Mouse (Mus musculus) heart, embryonic 14.5 days (tissue): Measurements from ENCODE around the gene Mrpl12. TPM values are rescaled to one million over a fixed set of nuclear protein-coding genes. Genes with fewer than 3 reads are reported as not detected.
A peak's percentile ranks its signal among the peaks of the same experiment; 100 is the strongest.
"Not testable (repeated sequence)": the region's sequence is repeated elsewhere in the genome, so short reads cannot be mapped to it uniquely, and the experiment has no call there.

Source experiments
- ATAC-seq: fragments of 200-750 bp; cut with Nextera tagmentation; 2 replicates; pipeline ENCODE4 v1.8.0; 2017; ENCODE audit warnings: low read depth, moderate TSS enrichment; ENCODE audit not compliant: insufficient number of reproducible peaks, insufficient read depth, low FRiP score
- H3K27ac ChIP-seq, 2 experiments: fragments of 200-500 bp in 1 of 2; fragments of 300-500 bp in 1 of 2; sonication (generic) in 1 of 2; replicated peaks in 1 of 2; 2 replicates each; pipeline ENCODE4 v1.5.1; 2012 to 2014; ENCODE audit warnings: low read depth in 2 of 2, low read length in 2 of 2, control low read depth in 1 of 2, mild to moderate bottlenecking in 1 of 2, mixed read lengths in 1 of 2; ENCODE audit not compliant: control insufficient read depth in 1 of 2, insufficient read depth in 1 of 2
- H3K27me3 ChIP-seq: fragments of 300-500 bp; sonication (generic); 2 replicates; pipeline ENCODE4 v1.6.1; 2014; ENCODE audit warnings: mild to moderate bottlenecking, low read length, control low read depth; ENCODE audit not compliant: control insufficient read depth, insufficient read depth
- H3K36me3 ChIP-seq: fragments of 300-500 bp; sonication (generic); 2 replicates; pipeline ENCODE4 v1.6.1; 2014; ENCODE audit warnings: mild to moderate bottlenecking, control low read depth, low read length, mixed read lengths; ENCODE audit not compliant: control insufficient read depth, insufficient read depth
- H3K4me1 ChIP-seq, 2 experiments: fragments of 200-500 bp in 1 of 2; fragments of 300-500 bp in 1 of 2; sonication (generic) in 1 of 2; 2 replicates each; pipeline ENCODE4 v1.6.1; 2012 to 2014; ENCODE audit warnings: low read length in 2 of 2, control low read depth in 1 of 2, mixed read lengths in 1 of 2; ENCODE audit not compliant: control insufficient read depth in 2 of 2, insufficient read depth in 2 of 2
- H3K4me2 ChIP-seq: fragments of 300-500 bp; sonication (generic); 2 replicates; pipeline ENCODE4 v1.6.1; 2014; ENCODE audit warnings: mild to moderate bottlenecking, low read length
- H3K4me3 ChIP-seq, 2 experiments: fragments of 200-500 bp in 1 of 2; fragments of 300-500 bp in 1 of 2; sonication (generic) in 1 of 2; 2 replicates each; pipeline ENCODE4 v1.5.1; 2012 to 2014; ENCODE audit warnings: low read length in 2 of 2, mild to moderate bottlenecking in 2 of 2, control low read depth in 1 of 2, low read depth in 1 of 2, moderate library complexity in 1 of 2; ENCODE audit not compliant: control insufficient read depth in 1 of 2, insufficient read depth in 1 of 2
- H3K9ac ChIP-seq: fragments of 300-500 bp; sonication (generic); 2 replicates; pipeline ENCODE4 v1.6.1; 2014; ENCODE audit warnings: mild to moderate bottlenecking, low read length
- H3K9me3 ChIP-seq: fragments of 300-500 bp; sonication (generic); 2 replicates; pipeline ENCODE4 v1.6.1; 2016; ENCODE audit warnings: low read length, control low read depth; ENCODE audit not compliant: control insufficient read depth
- WGBS: fragments of 180-500 bp; shearing (Covaris S2); extraction: QIAGEN DNeasy Blood & Tissue Kit; methylation state at CpG from one replicate; pipeline ENCODE4 v1.1.7; 2014; 5-methylcytosine and 5-hydroxymethylcytosine counted together
- polyA plus RNA-seq: library from polyadenylated mRNA; unstranded; fragments of >200 nt; fragmentation: Nextera tagmentation; extraction: Ambion mirVana; gene quantifications from 2 replicates; pipeline ENCODE4 v1.2.1, GENCODE M21; 2014

The Mrpl12 gene
- polyA plus RNA-seq, 1 experiment from 2014 or later: 239 TPM

- no peaks in the 10 kb centered on the region for H3K36me3 ChIP-seq
- H3K9ac ChIP-seq: no peak overlapping the region
- 77% methylated on average over 9 of the region's 9 CpGs for WGBS
- peaks cover 6 to 9% of the 10 kb centered on the region in 2 experiments; a peak in 3 of 4 replicates for H3K4me1 ChIP-seq
- H3K27me3 ChIP-seq: no peaks in the 10 kb centered on the region
- no peaks in the 10 kb centered on the region for H3K9me3 ChIP-seq
- no peak for ATAC-seq
- no peak overlapping the region for H3K4me3 ChIP-seq
- H3K4me2 ChIP-seq: no peak overlapping the region
- no peak overlapping the region for H3K27ac ChIP-seq
Observed at GRCm38 (mm10) chr11:120508290-120508870, 24.0 kb downstream of the Mrpl12 start.

- no peaks in the 10 kb centered on the region for H3K27me3 ChIP-seq
- H3K27ac ChIP-seq: peak overlapping the region in 1 of 2 experiments; percentile 21; a peak in 1 of 4 replicates
- peak overlapping the region; percentile 68; the same call in 1 of the 2 replicates for H3K4me2 ChIP-seq
- no peaks in the 10 kb centered on the region for H3K36me3 ChIP-seq
- H3K9me3 ChIP-seq: no peaks in the 10 kb centered on the region
- H3K4me1 ChIP-seq: peaks cover 6 to 9% of the 10 kb centered on the region in 2 experiments; a peak in 3 of 4 replicates
- WGBS: 44% methylated on average over 4 of the region's 4 CpGs
- no peak overlapping the region for H3K4me3 ChIP-seq
- ATAC-seq: no peak
- H3K9ac ChIP-seq: no peak overlapping the region
Observed at GRCm38 (mm10) chr11:120509940-120510339, 25.5 kb downstream of the Mrpl12 start.

GRCm38 (mm10) chr11:120510375-120511030, 26.1 kb downstream of the Mrpl12 start:
- no peaks in the 10 kb centered on the region for H3K9me3 ChIP-seq
- peaks cover 6 to 9% of the 10 kb centered on the region in 2 experiments; a peak in 3 of 4 replicates for H3K4me1 ChIP-seq
- no peaks in the 10 kb centered on the region for H3K27me3 ChIP-seq
- no peak for ATAC-seq
- peak overlapping the region; percentile 71 for H3K9ac ChIP-seq
- peak overlapping the region; percentile 27 to 40; a peak in 3 of 4 replicates for H3K4me3 ChIP-seq
- peak overlapping the region; percentile 68 for H3K4me2 ChIP-seq
- H3K27ac ChIP-seq: peak overlapping the region; percentile 19 to 21; a peak in 3 of 4 replicates
- 6% methylated on average over 16 of the region's 16 CpGs for WGBS
- no peaks in the 10 kb centered on the region for H3K36me3 ChIP-seq

GRCm38 (mm10) chr11:120512790-120513453, 28.5 kb downstream of the Mrpl12 start:
- Histone ChIP-seq H3K9ac (no peak overlapping the region), H3K4me1 (peaks cover 6 to 9% of the 10 kb centered on the region in 2 experiments; a peak in 3 of 4 replicates), H3K9me3 (no peaks in the 10 kb centered on the region), H3K4me2 (no peak overlapping the region), H3K27ac (no peak overlapping the region), H3K4me3 (no peak overlapping the region), H3K27me3 (no peaks in the 10 kb centered on the region), H3K36me3 (no peaks in the 10 kb centered on the region)
- ATAC-seq: no peak
- 54% methylated on average over 6 of the region's 6 CpGs for WGBS

- H3K9me3 ChIP-seq, ATAC-seq, H3K27ac ChIP-seq, H3K4me2 ChIP-seq, H3K4me3 ChIP-seq, H3K4me1 ChIP-seq, H3K27me3 ChIP-seq, H3K9ac ChIP-seq, H3K36me3 ChIP-seq: not testable (repeated sequence)
- 83% methylated on average over 2 of the region's 2 CpGs for WGBS
Observed at GRCm38 (mm10) chr11:120514262-120514661, 29.8 kb downstream of the Mrpl12 start.

GRCm38 (mm10) chr11:120515611-120516010, 31.2 kb downstream of the Mrpl12 start:
- Histone ChIP-seq H3K27ac (no peak overlapping the region), H3K36me3 (no peaks in the 10 kb centered on the region), H3K9me3 (no peaks in the 10 kb centered on the region), H3K4me3 (no peak overlapping the region), H3K4me1 (peaks cover 12 to 13% of the 10 kb centered on the region in 2 experiments; a peak in 3 of 4 replicates), H3K27me3 (no peaks in the 10 kb centered on the region), H3K9ac (no peak overlapping the region), H3K4me2 (no peak overlapping the region)
- WGBS: 18% methylated on average over 17 of the region's 17 CpGs
- ATAC-seq: no peak

- Histone ChIP-seq H3K9me3 (no peaks in the 10 kb centered on the region), H3K9ac (no peak overlapping the region), H3K36me3 (no peaks in the 10 kb centered on the region), H3K27me3 (no peaks in the 10 kb centered on the region), H3K27ac (no peak overlapping the region), H3K4me2 (no peak overlapping the region), H3K4me1 (peaks cover 9 to 14% of the 10 kb centered on the region in 2 experiments; a peak in 3 of 4 replicates), H3K4me3 (no peak overlapping the region)
- WGBS: 70% methylated on average over 4 of the region's 4 CpGs
- no peak for ATAC-seq
Observed at GRCm38 (mm10) chr11:120517147-120517546, 32.7 kb downstream of the Mrpl12 start.
